Mouse (Mus musculus): ENCODE results near the gene Gcdh. TPM values are rescaled to one million over a fixed set of nuclear protein-coding genes. Genes with fewer than 3 reads are reported as not detected.
A peak's percentile ranks its signal among the peaks of the same experiment; 100 is the strongest.

Gcdh gene
- polyA plus RNA-seq, 1 experiment: 13.9 TPM

GRCm38 (mm10) chr8:84928456-84929306 lies 35.0 kb upstream of the Gcdh start:
- Histone ChIP-seq H3K4me1 (peaks cover 21% of the 10 kb centered on the region), H3K27me3 (replicated peaks) (peaks cover 69% of the 10 kb centered on the region), H3K36me3 (replicated peaks; ENCODE audit: low read length) (no peaks in the 10 kb centered on the region), H3K4me3 (replicated peaks) (peak overlapping the region; percentile 57), H3K9me3 (no peaks in the 10 kb centered on the region)
- TF ChIP-seq FLI1 (IDR thresholded peaks at IDR 0.05; ENCODE audit: low read length): no peak
- no peak for TF ChIP-seq GATA1 (IDR thresholded peaks at IDR 0.05; ENCODE audit: borderline replicate concordance, low read length)

GRCm38 (mm10) chr8:84927513-84927912 lies 33.8 kb upstream of the Gcdh start:
- H3K9me3 ChIP-seq: no peaks in the 10 kb centered on the region
- H3K4me1 ChIP-seq: peaks cover 21% of the 10 kb centered on the region
- peaks cover 63% of the 10 kb centered on the region for H3K27me3 ChIP-seq (replicated peaks)
- no peaks in the 10 kb centered on the region for H3K36me3 ChIP-seq (replicated peaks; ENCODE audit: low read length)
- TF ChIP-seq GATA1 (IDR thresholded peaks at IDR 0.05; ENCODE audit: borderline replicate concordance, low read length) (no peak), FLI1 (IDR thresholded peaks at IDR 0.05; ENCODE audit: low read length) (no peak)
- H3K4me3 ChIP-seq (replicated peaks): no peak overlapping the region

- Histone ChIP-seq H3K9me3 (no peaks in the 10 kb centered on the region), H3K36me3 (replicated peaks; ENCODE audit: low read length) (no peaks in the 10 kb centered on the region), H3K27me3 (replicated peaks) (peaks cover 50% of the 10 kb centered on the region), H3K4me1 (peaks cover 32% of the 10 kb centered on the region), H3K4me3 (replicated peaks) (no peak overlapping the region)
- TF ChIP-seq FLI1 (IDR thresholded peaks at IDR 0.05; ENCODE audit: low read length) (no peak), GATA1 (IDR thresholded peaks at IDR 0.05; ENCODE audit: borderline replicate concordance, low read length) (no peak)
Measured at GRCm38 (mm10) chr8:84925557-84925956, 31.8 kb upstream of the Gcdh start.

- no peaks in the 10 kb centered on the region for H3K9me3 ChIP-seq
- no peaks in the 10 kb centered on the region for H3K36me3 ChIP-seq (replicated peaks; ENCODE audit: low read length)
- no peak overlapping the region for H3K4me3 ChIP-seq (replicated peaks)
- TF ChIP-seq FLI1 (IDR thresholded peaks at IDR 0.05; ENCODE audit: low read length): no peak
- no peak for TF ChIP-seq GATA1 (IDR thresholded peaks at IDR 0.05; ENCODE audit: borderline replicate concordance, low read length)
- H3K27me3 ChIP-seq (replicated peaks): peaks cover 38% of the 10 kb centered on the region
- peaks cover 12% of the 10 kb centered on the region for H3K4me1 ChIP-seq
Measured at GRCm38 (mm10) chr8:84921596-84921995, 27.9 kb upstream of the Gcdh start.

GRCm38 (mm10) chr8:84918646-84919045 lies 24.9 kb upstream of the Gcdh start:
- H3K4me1 ChIP-seq: peaks cover 16% of the 10 kb centered on the region
- no peaks in the 10 kb centered on the region for H3K36me3 ChIP-seq (replicated peaks; ENCODE audit: low read length)
- H3K4me3 ChIP-seq (replicated peaks): no peak overlapping the region
- peaks cover 30% of the 10 kb centered on the region for H3K27me3 ChIP-seq (replicated peaks)
- no peaks in the 10 kb centered on the region for H3K9me3 ChIP-seq
- TF ChIP-seq FLI1 (IDR thresholded peaks at IDR 0.05; ENCODE audit: low read length) (no peak), GATA1 (IDR thresholded peaks at IDR 0.05; ENCODE audit: borderline replicate concordance, low read length) (no peak)

GRCm38 (mm10) chr8:84917781-84918180 lies 24.1 kb upstream of the Gcdh start:
- Histone ChIP-seq H3K27me3 (replicated peaks) (peaks cover 33% of the 10 kb centered on the region), H3K9me3 (no peaks in the 10 kb centered on the region), H3K4me3 (replicated peaks) (no peak overlapping the region), H3K36me3 (replicated peaks; ENCODE audit: low read length) (no peaks in the 10 kb centered on the region), H3K4me1 (peaks cover 25% of the 10 kb centered on the region)
- no peak for TF ChIP-seq FLI1 (IDR thresholded peaks at IDR 0.05; ENCODE audit: low read length)
- TF ChIP-seq GATA1 (IDR thresholded peaks at IDR 0.05; ENCODE audit: borderline replicate concordance, low read length): no peak

- Histone ChIP-seq H3K4me3 (replicated peaks) (no peak overlapping the region), H3K9me3 (no peaks in the 10 kb centered on the region), H3K27me3 (replicated peaks) (peaks cover 42% of the 10 kb centered on the region), H3K36me3 (replicated peaks; ENCODE audit: low read length) (peaks cover 7% of the 10 kb centered on the region), H3K4me1 (peaks cover 17% of the 10 kb centered on the region)
- TF ChIP-seq GATA1 (IDR thresholded peaks at IDR 0.05; ENCODE audit: borderline replicate concordance, low read length) (no peak), FLI1 (IDR thresholded peaks at IDR 0.05; ENCODE audit: low read length) (no peak)
Measured at GRCm38 (mm10) chr8:84915269-84915668, 21.5 kb upstream of the Gcdh start.

GRCm38 (mm10) chr8:84913960-84914359 lies 20.2 kb upstream of the Gcdh start:
- Histone ChIP-seq H3K27me3 (replicated peaks) (peaks cover 39% of the 10 kb centered on the region), H3K36me3 (replicated peaks; ENCODE audit: low read length) (peaks cover 8% of the 10 kb centered on the region), H3K4me3 (replicated peaks) (peak overlapping the region; percentile 57)

GRCm38 (mm10) chr8:84913502-84913900 lies 19.8 kb upstream of the Gcdh start:
- no peaks in the 10 kb centered on the region for H3K9me3 ChIP-seq
- H3K36me3 ChIP-seq (replicated peaks; ENCODE audit: low read length): peaks cover 8% of the 10 kb centered on the region
- peaks cover 30% of the 10 kb centered on the region for H3K4me1 ChIP-seq
- H3K27me3 ChIP-seq (replicated peaks): peaks cover 39% of the 10 kb centered on the region
- no peak for TF ChIP-seq GATA1 (IDR thresholded peaks at IDR 0.05; ENCODE audit: borderline replicate concordance, low read length)
- no peak for TF ChIP-seq FLI1 (IDR thresholded peaks at IDR 0.05; ENCODE audit: low read length)
- H3K4me3 ChIP-seq (replicated peaks): peak overlapping the region; percentile 92

More at GRCm38 (mm10) chr8:84913960-84914359, 20.2 kb upstream of the Gcdh start:
- peaks cover 26% of the 10 kb centered on the region for H3K4me1 ChIP-seq
- H3K9me3 ChIP-seq: no peaks in the 10 kb centered on the region
- no peak for TF ChIP-seq GATA1 (IDR thresholded peaks at IDR 0.05; ENCODE audit: borderline replicate concordance, low read length)
- TF ChIP-seq FLI1 (IDR thresholded peaks at IDR 0.05; ENCODE audit: low read length): no peak

- H3K4me3 ChIP-seq (replicated peaks): peak overlapping the region; percentile 92
- H3K9me3 ChIP-seq: no peaks in the 10 kb centered on the region
- peaks cover 30% of the 10 kb centered on the region for H3K4me1 ChIP-seq
- peaks cover 36% of the 10 kb centered on the region for H3K27me3 ChIP-seq (replicated peaks)
- TF ChIP-seq FLI1 (IDR thresholded peaks at IDR 0.05; ENCODE audit: low read length): no peak
- TF ChIP-seq GATA1 (IDR thresholded peaks at IDR 0.05; ENCODE audit: borderline replicate concordance, low read length): no peak
- H3K36me3 ChIP-seq (replicated peaks; ENCODE audit: low read length): peaks cover 8% of the 10 kb centered on the region
Measured at GRCm38 (mm10) chr8:84912895-84913501, 19.3 kb upstream of the Gcdh start.

All from megakaryocyte, embryonic 14.5 days (primary cell).